Mouse (Mus musculus): ENCODE results near the gene Glmn.
A peak's percentile ranks its signal among the peaks of the same experiment; 100 is the strongest.

The Glmn gene

DNA sequence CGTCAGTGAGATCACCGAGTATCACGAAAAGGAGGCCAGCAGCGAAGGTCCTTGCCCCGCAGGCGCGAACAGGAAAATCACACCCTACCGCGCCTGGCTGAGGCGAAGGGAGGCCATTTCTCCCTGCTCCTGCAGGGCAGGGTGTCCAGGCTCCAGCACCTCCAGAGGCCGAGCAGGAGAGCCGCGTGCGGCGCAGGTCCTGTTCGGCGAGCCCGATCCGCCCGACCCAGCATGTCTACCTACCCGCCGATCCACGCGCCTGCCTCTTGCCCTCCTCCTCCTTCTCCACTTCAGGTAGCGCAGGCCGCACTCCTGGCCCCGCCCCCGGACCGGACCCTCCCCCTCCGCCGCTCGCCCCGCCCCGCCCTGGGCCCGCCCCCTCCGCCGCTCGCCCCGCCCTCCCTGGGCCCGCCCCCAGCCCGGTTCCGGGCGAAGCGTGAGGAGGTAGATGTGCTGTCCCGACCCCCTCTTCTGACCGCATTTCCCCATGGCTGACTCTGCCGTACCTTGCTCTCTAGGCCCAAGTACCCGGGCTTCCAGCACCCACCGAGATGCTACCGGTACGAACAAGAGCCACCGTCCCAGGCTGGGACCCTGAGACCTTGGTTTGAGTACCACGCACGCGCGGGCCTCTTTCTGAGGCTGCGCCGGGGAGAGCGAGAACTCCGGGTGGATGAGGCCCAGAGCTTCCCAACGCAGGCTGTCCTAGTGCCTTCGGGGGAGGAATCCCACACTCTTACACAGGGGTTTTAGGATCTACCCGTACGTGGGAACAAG, at the start of gene Glmn, which contains the start of gene Rpap2:
Gene Glmn, minus strand, starts transcription at position 588 of the 777 bp plus-strand sequence.
Gene Rpap2, plus strand, starts transcription at position 73 of the 777 bp plus-strand sequence.
- peak; percentile 79 for DNase-seq (ENCODE audit: low spot score)

DNA sequence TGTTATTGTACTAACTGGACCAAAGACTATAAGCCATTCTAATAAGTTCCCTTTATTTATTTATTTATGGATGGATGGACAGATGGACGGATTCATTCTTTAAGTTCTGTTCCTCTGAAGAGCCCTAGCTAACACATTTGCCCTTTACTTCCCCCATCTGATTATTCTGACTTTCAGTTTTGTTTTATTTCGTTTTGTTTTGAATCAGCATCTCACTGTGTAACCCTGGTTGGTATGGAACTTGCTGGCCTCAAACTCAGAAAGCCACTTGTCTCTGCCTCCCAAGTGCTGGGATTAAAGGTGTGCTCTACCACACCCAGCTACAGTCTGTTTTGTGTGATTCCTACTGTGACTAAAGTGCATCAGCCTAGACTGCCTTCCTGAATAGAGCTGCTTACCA, 48.2 kb upstream of the Glmn start:
- no peak for DNase-seq (ENCODE audit: low spot score)

DNA sequence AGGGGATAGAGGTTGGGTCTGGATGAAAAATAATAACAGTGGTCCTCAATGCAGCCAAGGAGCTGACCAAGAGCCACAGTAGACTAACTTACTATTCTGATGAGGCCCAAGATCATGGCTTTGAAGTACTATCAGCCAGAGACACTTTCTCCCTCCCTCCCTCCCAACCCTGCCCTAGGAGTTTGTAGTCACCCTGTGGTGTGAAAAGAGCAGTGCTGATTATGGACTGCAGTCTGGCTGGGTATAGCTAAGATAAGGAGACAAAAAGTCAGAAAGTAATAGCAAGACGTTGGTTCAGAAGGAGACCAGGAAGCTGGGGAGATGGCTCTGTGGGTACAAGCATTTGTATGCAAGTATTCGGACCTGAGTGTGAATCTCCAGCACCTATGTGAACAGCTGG, 46.9 kb upstream of the Glmn start:
- no peak for DNase-seq (ENCODE audit: low spot score)

DNA sequence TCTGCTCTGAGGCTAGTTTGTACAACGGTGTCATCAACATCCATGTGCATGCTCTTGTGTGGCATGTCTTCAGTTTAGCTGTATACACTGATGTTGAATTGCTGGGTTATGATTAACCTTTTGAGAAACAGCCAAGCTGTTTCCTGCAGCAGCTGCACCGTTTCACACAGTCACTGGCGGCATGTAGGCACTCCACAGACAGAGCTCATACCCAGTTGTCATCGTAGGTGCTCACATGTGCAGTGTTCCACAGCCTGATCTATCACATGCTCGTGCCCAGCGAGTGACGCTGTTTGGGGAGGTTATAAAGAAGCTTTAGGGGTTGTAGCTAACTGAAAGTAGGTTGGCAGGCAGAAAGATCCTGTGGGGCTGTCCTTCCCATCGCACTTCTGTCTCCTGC, 40.7 kb upstream of the Glmn start:
- no peak for DNase-seq (ENCODE audit: low spot score)

- DNase-seq (ENCODE audit: low spot score): no peak
These were observed 39.4 kb upstream of the Glmn start for GRCm38 (mm10) chr5:107637106-107637505.

DNA sequence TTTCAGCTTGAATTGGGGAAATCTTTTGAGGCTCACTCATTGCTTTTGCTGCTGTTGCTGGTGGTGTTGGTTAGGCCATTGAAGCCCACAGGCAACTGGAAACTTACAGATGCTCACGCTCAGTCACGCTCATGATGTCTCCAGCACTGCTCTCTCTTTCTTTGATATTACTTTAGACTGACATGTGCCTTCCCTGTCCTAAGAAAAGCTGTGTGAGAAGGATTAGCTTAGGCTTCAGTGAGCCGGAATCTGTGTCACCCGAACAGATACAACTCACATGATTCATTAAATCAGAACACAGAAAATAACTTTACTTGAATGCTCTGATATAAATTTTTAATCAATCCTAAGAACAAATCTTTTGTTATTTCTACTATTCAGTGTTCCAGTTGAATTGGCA, 36.0 kb upstream of the Glmn start:
- no peak for DNase-seq (ENCODE audit: low spot score)

- DNase-seq (ENCODE audit: low spot score): no peak
These were observed 23.6 kb upstream of the Glmn start for GRCm38 (mm10) chr5:107621327-107621726.

DNA sequence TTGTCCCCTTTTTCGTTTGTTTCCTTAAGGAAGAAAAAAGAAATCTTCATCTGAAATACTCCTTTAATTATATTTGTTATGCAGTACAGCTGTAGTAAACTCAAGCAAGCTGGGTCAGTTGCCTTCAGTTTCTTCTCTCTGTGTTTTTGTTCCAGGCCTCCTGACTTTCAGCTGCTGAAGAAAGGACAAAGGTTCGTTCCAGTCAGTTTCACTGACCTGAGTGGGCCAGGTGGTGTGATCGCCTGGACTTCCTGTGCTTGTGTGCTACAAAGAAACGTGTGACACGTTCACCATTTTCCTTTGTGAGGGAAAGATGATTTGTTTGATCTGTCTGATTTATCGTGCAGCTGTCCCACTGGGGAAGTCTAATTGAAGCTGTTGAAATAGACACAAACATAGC, 20.3 kb upstream of the Glmn start:
- DNase-seq (ENCODE audit: low spot score): no peak

GRCm38 (mm10) chr5:107611224-107611623, 13.5 kb upstream of the Glmn start:
- DNase-seq (ENCODE audit: low spot score): peak; percentile 6

DNA sequence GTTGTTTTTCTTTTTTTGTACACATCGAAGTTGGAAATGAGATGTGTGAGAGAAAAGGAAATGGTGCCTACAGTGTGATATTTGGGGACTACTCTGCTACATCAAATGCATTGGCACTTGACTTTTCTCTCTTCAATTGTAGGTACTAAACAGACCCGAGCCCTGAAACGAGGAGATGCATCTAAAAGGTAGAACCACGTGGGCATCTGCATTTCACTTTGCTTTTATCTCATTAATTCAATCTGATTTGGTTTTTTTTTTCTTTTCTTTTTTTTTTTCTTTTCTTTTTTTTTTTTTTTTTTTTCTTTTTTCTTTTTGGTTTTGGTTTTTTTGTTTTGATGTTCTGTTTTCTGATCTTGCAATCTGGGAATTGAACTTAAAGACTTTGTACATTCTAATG, 692 bp upstream of the Glmn start:
- no peak for DNase-seq (ENCODE audit: low spot score)

DNA sequence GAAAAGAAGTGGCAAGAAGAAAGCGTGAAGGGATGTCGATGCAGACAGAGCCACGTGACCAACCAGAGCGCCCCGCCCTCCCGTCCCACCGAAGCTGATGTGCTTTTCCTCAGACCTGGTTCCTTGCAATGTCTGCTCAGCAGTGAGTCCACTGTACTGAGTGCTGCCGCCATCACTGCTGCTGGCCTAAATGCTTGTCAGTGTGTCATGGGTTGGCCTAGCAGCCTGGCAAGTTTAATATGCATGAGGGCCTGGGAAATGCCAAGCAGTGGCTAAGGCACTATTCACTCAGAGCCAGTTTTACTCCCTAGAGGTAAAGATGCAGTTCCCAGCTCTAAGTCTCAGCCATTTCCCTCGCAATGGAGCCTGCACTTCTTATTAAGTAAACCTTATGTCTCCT, 28.5 kb downstream of the Glmn start:
- DNase-seq (ENCODE audit: low spot score): no peak

DNA sequence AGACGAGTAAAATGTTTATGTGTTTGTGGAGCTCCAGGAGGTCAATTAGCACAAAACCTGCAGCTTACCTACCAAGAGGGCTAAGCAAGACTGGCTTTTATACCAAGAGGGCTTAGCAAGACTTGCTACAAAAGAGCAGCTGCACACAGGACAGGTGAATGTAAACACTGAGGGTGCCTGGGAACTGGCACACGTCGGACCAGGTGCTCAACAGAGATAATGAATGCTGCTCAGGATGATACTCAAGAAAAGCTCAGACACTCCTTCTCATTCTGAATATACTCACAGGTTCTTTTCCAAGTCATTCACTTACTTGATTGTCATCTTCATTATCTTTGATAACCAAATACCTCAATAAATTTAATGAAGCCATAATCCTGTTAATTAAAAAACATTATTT, 40.7 kb downstream of the Glmn start:
- DNase-seq (ENCODE audit: low spot score): no peak

- no peak for DNase-seq (ENCODE audit: low spot score)
These were observed 43.4 kb downstream of the Glmn start for GRCm38 (mm10) chr5:107554336-107554735.

GRCm38 (mm10) chr5:107548444-107548843, 49.2 kb downstream of the Glmn start:
- DNase-seq (ENCODE audit: low spot score): no peak

GRCm38 (mm10) chr5:107547955-107548354, 49.7 kb downstream of the Glmn start:
- no peak for DNase-seq (ENCODE audit: low spot score)

GRCm38 (mm10) chr5:107545927-107546326, 51.8 kb downstream of the Glmn start:
- DNase-seq (ENCODE audit: low spot score): no peak

- DNase-seq (ENCODE audit: low spot score): no peak
These were observed 56.0 kb downstream of the Glmn start for GRCm38 (mm10) chr5:107541696-107542095.

DNA sequence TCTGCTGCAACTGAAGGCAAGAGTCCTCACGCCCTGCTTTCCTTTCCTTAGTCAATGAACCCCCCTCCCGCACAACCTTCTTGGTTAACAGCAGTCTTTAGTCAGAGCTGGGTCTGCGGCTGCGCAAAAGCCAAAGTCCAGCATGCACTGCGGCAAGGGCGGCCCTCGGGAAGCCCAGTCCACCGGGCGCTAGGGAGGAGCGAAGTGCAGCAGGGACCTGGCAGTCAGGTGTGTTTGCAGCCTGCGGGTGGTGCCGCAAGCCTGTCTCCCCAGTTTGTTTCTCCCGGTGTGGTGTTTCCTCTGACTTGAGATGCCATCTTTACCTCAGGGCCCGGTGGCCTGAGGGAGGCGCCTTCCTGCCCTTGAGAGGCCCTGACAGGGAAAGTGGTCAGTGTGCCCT, 63.1 kb downstream of the Glmn start, which contains the start of gene 1700028K03Rik:
Gene 1700028K03Rik, plus strand, starts transcription at position 129 of the 400 bp plus-strand sequence.
- DNase-seq (ENCODE audit: low spot score): no peak

DNA sequence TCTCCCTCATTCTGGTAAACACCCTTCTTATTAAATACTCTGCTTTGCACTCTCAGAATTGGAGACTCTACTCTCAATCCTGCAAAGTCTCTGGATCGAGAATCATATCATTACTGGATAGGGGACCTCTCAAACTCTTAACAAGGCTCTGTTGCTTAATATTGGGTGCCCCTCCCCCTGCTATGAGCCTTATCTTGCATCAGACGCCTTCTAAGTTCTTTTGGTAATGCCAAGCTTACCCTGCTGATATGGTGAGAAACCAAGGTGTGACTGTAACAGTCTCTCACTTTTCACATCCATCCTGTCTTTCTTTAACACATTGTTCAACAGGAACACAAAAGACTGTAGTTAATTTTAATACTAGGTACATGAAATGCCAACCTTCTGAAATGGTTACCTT, 64.1 kb downstream of the Glmn start:
- DNase-seq (ENCODE audit: low spot score): no peak

- DNase-seq (ENCODE audit: low spot score): no peak
These were observed 68.8 kb downstream of the Glmn start for GRCm38 (mm10) chr5:107528856-107529255.

DNA sequence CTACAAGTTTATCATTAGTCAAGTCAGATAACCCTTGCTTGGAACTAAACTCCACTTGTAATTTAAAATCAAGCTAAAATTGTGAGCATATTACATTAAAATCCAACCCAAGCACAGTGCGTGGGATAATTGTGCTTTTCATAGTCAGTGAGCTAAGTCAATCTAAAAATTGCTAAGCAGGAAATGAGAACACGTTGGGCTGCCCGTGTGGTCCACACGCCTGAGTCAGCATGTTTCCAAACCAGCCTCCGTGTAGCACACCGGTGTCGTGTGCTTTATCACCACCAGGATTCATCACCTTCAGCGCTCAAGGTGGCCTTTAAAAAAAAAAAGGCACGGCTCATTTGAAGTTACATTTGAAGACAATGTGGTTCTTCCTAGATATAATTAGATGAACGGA, 73.4 kb downstream of the Glmn start:
- DNase-seq (ENCODE audit: low spot score): no peak

DNA sequence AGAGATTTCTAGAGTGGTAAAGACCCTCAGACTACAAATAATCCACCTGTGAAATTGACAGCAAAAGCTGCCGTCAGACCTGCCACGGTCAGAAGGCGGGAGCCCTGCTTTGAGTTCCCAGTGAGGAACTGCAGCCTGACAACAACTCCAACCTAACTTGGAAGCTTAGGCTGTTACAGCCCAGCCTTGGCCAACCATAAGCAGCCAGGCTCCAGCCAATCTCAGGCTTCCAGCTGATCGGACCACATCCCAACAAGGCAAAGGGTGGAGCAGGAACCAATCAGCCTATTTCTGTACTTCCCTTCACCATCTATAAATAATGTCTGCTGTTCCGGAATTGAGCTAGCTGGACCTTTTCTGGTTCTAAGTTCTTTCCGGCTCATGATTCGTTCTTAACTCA, 75.8 kb downstream of the Glmn start:
- no peak for DNase-seq (ENCODE audit: low spot score)

- no peak for DNase-seq (ENCODE audit: low spot score)
These were observed 76.3 kb downstream of the Glmn start for GRCm38 (mm10) chr5:107521386-107521785.

DNA sequence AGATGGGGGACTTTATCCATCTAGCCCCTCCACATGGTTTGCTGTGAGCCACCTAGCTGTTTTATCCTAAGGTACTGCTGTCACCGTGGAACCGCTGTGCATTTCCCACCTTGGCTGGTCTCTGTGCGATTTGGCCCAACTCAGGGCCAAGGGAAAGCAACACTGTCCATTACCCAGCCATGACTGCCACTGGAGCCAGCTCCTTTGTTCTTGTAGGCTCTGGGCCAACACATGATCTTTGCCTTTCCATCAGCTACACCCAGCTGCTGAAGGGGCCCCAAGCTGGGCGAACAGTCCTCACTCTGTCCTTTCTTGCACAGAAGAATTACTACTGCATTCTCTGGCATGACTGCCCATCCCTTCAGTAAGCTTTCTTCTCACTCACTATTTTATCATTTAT, 79.1 kb downstream of the Glmn start:
- DNase-seq (ENCODE audit: low spot score): no peak

Data from ovary, postnatal 10 days (tissue).